16 mouse cellular contexts compared by ENCODE assay signal in the genomic region with DNA sequence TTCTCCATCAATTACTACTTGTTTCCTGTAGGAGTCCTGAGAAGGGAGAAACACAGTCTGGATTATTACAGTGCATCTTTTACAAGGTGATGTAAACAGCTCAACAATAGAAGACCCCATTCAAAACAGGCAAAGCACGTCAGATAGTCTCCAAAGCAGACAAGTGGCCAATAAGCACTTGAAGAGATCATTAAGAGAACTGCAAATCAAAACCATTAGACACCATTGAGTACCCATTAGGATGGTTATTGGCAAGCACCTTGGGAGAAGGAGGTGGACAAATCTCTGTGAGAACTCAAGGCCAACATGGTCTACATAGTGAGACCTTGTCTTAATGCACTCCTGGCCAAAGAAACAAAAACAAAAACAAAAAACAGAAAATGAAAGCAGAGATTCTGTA.
"Had no signal": no experiment of that assay in that cellular context is flagged by ENCODE, and none has a peak within 500 bp of the region (broad histone marks: within the 10 kb centered on the region; RNA-seq: fewer than 3 reads in every experiment).

No protein-coding gene starts in this region.

- DNase-seq: cerebellum, adult 9-10 months; cerebellum, adult 9-11 months; cerebellum, postnatal 10 days; cerebellum, postnatal 14 days; cerebellum, postnatal 25 days; cerebellum, postnatal 36 days; embryo, embryonic 11 days; forebrain, postnatal 0 days; gastrocnemius, adult 2 months; gastrocnemius, postnatal 10 days; gastrocnemius, postnatal 14 days; gastrocnemius, postnatal 25 days; gastrocnemius, postnatal 36 days; heart, adult 11 months; heart, adult 18-20 months; heart, adult 2 months had no signal
